Mouse (Mus musculus) heart, embryonic 10.5 days (tissue): ENCODE results near the gene Tmem86a. TPM values are rescaled to one million over a fixed set of nuclear protein-coding genes. Genes with fewer than 3 reads are reported as not detected.

Source experiments
- DNase-seq: peaks from one replicate; pipeline ENCODE4 v3.0.0-alpha.2; 2017; ENCODE audit warnings: low spot score
- H3K27ac ChIP-seq: fragments of 300-500 bp; sonication (generic); 2 replicates; pipeline ENCODE4 v1.5.1; 2016; ENCODE audit warnings: mild to moderate bottlenecking
- H3K27me3 ChIP-seq: fragments of 300-500 bp; sonication (generic); 2 replicates; pipeline ENCODE4 v1.6.1; 2016; ENCODE audit warnings: mild to moderate bottlenecking; ENCODE audit not compliant: poor library complexity, insufficient read depth, severe bottlenecking
- H3K36me3 ChIP-seq: fragments of 300-500 bp; sonication (generic); 2 replicates; pipeline ENCODE4 v1.6.1; 2016; ENCODE audit warnings: mild to moderate bottlenecking, moderate library complexity
- H3K4me1 ChIP-seq: fragments of 300-500 bp; sonication (generic); 2 replicates; pipeline ENCODE4 v1.6.1; 2016; ENCODE audit warnings: mild to moderate bottlenecking
- H3K4me3 ChIP-seq: fragments of 300-500 bp; sonication (generic); 2 replicates; pipeline ENCODE4 v1.5.1; 2016; ENCODE audit warnings: mild to moderate bottlenecking, moderate library complexity
- H3K9me3 ChIP-seq: fragments of 300-500 bp; sonication (generic); 2 replicates; pipeline ENCODE4 v1.6.1; 2016; ENCODE audit warnings: mild to moderate bottlenecking, moderate library complexity
- WGBS: fragments of 180-500 bp; shearing (Covaris S2); methylation state at CpG from one replicate; pipeline ENCODE4 v1.1.7; 2016; 5-methylcytosine and 5-hydroxymethylcytosine counted together
- microRNA-seq: library from miRNA; unstranded; fragments of <30 nt; microRNA quantifications from one replicate; pipeline ENCODE4, GENCODE M21; 2017
- polyA plus RNA-seq: library from polyadenylated mRNA; unstranded; fragments of >200 nt; fragmentation: Nextera tagmentation; extraction: Ambion mirVana; gene quantifications from 2 replicates; pipeline ENCODE4 v1.2.1, GENCODE M21; 2016

Gene Tmem86a
- polyA plus RNA-seq, 1 experiment from 2014 or later, result 19.9 TPM

DNA sequence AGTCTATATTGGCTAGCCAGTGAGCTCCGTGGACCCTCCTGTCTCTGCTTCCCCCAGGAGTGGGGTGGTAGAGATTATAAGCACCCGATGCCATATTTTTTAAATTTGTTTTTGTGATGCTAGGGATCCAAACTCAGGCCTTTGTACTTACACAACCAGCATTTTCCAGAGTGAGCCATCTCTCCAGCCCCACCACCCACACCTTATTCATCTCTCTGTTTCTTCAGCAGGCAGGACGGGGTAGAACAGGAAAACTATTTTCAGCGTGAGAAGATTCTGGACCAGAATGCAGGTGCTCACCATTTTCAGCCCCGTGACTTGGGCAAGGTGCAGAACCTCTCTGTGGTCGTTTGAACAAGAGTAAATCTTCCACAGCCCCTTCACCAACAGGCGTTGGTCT, 48.9 kb downstream of the Tmem86a start:
- Histone ChIP-seq H3K27ac (no peak overlapping the region), H3K4me1 (no peaks in the 10 kb centered on the region), H3K4me3 (no peak overlapping the region), H3K36me3 (no peaks in the 10 kb centered on the region), H3K9me3 (no peaks in the 10 kb centered on the region), H3K27me3 (no peaks in the 10 kb centered on the region)
- WGBS, result 77% methylated on average over 7 of the region's 7 CpGs
- DNase-seq, result no peak

DNA sequence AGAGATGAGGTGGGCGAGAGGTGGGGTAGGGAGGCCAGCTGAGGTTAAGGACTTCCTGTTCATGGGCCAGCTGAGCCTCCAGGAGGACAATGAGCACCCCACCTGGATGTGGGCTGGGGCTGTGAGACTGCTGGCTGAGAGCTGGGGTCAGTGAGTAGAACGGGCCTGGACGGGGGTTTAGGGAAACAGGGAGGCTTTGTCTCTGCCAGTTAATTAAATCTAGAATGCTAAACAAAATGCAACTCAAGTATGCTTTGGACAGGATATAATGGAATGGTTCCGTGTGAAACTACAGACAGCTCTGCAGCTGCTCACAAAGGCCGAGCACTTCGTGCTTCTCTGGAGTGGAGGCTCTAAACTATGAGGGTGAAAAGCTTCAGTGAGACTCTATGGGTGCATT, 50.2 kb downstream of the Tmem86a start:
- no peak for DNase-seq
- WGBS, result 76% methylated on average over 6 of the region's 6 CpGs

DNA sequence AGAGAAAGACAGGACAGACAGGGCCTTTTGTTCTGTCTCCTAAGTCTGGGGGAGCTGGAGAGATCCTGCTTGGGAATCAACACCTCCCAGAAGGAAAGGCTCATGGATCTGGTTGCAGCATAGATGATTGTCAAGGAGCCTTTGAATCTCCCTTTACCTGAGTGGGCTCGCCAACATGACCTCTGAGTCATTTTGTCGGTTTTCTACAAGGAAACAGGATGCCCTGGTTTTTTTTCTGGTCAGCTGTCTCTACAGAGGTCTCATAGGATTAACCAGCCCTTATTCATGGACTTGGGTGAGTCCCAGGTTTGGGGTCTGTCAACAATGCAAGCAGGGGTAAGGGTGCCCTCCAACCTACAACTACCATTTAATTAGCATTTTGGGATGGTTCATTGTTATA, 52.6 kb downstream of the Tmem86a start:
- Histone ChIP-seq H3K4me3 (no peak overlapping the region), H3K4me1 (no peaks in the 10 kb centered on the region), H3K27me3 (no peaks in the 10 kb centered on the region), H3K27ac (no peak overlapping the region), H3K9me3 (no peaks in the 10 kb centered on the region), H3K36me3 (no peaks in the 10 kb centered on the region)
- DNase-seq, result no peak
- 63% methylated on average over 2 of the region's 2 CpGs for WGBS

More for the DNA sequence above, 50.2 kb downstream of the Tmem86a start:
- Histone ChIP-seq H3K4me1 (no peaks in the 10 kb centered on the region), H3K9me3 (no peaks in the 10 kb centered on the region), H3K4me3 (no peak overlapping the region), H3K27ac (no peak overlapping the region), H3K36me3 (no peaks in the 10 kb centered on the region), H3K27me3 (no peaks in the 10 kb centered on the region)

DNA sequence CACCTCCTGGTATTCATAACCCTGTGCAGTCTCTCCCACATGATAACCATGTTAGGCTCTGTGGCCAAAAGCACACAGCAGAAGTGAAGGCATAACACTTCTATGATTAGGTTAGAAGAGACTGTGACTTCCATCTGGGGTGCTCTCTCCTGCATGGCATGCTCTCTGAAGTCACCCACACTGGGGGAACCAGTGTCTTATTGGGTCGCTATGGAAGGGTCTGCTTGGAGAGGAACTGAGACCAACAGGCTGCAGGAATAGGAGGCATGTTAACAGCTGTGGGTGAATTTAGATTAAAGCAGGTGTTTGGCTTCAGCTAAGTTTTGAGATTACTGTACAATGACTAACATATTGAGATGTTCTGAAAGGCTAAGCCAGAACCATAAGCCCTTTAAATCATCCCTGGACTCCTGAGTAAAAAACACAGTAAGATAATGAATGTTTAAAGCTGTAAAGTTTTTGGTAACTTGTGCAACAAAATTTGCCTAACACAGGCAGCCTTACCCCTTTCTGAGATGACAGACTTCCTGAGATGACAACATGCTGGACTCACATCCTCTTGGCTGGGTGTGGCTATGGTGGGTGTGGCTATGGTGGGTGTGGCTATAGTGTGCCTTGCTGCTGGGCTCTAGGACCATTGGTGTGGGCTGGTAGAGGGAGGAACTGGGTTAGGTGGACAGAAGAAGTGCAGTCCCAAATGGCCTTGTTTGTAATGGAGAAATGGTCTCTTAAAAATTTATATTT, 53.4 kb downstream of the Tmem86a start:
- H3K4me1 ChIP-seq, result no peaks in the 10 kb centered on the region
- H3K27ac ChIP-seq, result no peak overlapping the region
- H3K27me3 ChIP-seq, result no peaks in the 10 kb centered on the region
- H3K36me3 ChIP-seq, result no peaks in the 10 kb centered on the region
- 78% methylated on average over 1 of the region's 1 CpGs for WGBS
- H3K4me3 ChIP-seq, result no peak overlapping the region
- no peak for DNase-seq
- H3K9me3 ChIP-seq, result no peaks in the 10 kb centered on the region

Small RNA genes lying within 50 kb of the gene (microRNA-seq; reads per million reads assigned to microRNA genes)
- gene Mir7056, result not detected

Other genes starting within 250 kb of the Tmem86a start
- 4,161 and 4,393 TPM in 2 replicates for gene Ldha, start 209.1 kb upstream of the Tmem86a start, polyA plus RNA-seq
- gene Ldhc, start 189.4 kb upstream of the Tmem86a start, polyA plus RNA-seq, result 0.13 TPM in 1 of 2 replicates, not detected in the other
- gene Tsg101, start 130.6 kb upstream of the Tmem86a start, polyA plus RNA-seq, result 198 and 215 TPM in 2 replicates
- 8.3 and 9.0 TPM in 2 replicates for gene Uevld, start 92.1 kb upstream of the Tmem86a start, polyA plus RNA-seq
- not detected in 2 replicates for gene Gm9999, start 67.0 kb upstream of the Tmem86a start, polyA plus RNA-seq
- 14.4 and 15.6 TPM in 2 replicates for gene Spty2d1, start 42.2 kb upstream of the Tmem86a start, polyA plus RNA-seq
- gene Ptpn5, start 83.1 kb downstream of the Tmem86a start, polyA plus RNA-seq, result 0.26 TPM in 1 of 2 replicates, not detected in the other
- gene Mrgpra6, start 154.3 kb downstream of the Tmem86a start, polyA plus RNA-seq, result not detected in 2 replicates
- gene Mrgpra9, start 202.2 kb downstream of the Tmem86a start, polyA plus RNA-seq, result not detected in 2 replicates